Mouse (Mus musculus) liver, embryonic 14.5 days (tissue): ENCODE results near the gene Gm10409.
"Not testable (repeated sequence)": the region's sequence is repeated elsewhere in the genome, so short reads cannot be mapped to it uniquely, and the experiment has no call there.

Experiments used
- CTCF ChIP-seq: IDR thresholded peaks from 2 replicates; pipeline ENCODE4 v1.5.1; 2016; ENCODE audit warnings: antibody characterized with exemption, low read depth, control low read depth
- EP300 ChIP-seq: IDR thresholded peaks from 2 replicates; pipeline ENCODE4 v1.6.1; 2016; ENCODE audit warnings: antibody characterized with exemption, low read depth

DNA sequence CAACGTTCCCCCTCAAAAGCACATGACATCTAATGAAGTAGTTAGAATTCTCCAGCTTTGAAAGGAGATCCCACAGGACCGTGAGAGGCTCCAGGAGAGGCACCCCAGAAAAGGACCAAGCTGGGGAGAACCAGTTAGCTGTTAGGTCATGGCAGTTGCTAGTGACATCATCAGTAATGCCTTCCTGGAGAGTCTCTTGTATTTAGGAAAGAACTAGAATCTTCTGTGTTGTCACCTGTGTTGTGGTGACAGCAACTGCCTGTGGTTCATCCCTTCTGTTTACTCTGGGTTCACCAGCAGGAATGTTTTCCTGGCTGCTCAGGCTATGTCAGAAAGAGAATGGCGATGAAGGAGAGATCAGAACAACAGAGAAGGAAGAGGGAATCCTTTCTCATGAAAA, 36.7 kb downstream of the Gm10409 start, which contains the start of gene Gm10408:
- TF ChIP-seq EP300, CTCF: not testable (repeated sequence)
